Mouse (Mus musculus) heart, adult 11 months (tissue): ENCODE measurements at regions not wholly inside any gene's neighbourhood (a gene's known extent, or its start where the extent isn't known, plus 50 kb on each side); places are given as distances from the start of the nearest gene placed in this dataset.

Experiments used
- DNase-seq: peaks from one replicate; pipeline ENCODE4 v3.0.0; 2022

DNA sequence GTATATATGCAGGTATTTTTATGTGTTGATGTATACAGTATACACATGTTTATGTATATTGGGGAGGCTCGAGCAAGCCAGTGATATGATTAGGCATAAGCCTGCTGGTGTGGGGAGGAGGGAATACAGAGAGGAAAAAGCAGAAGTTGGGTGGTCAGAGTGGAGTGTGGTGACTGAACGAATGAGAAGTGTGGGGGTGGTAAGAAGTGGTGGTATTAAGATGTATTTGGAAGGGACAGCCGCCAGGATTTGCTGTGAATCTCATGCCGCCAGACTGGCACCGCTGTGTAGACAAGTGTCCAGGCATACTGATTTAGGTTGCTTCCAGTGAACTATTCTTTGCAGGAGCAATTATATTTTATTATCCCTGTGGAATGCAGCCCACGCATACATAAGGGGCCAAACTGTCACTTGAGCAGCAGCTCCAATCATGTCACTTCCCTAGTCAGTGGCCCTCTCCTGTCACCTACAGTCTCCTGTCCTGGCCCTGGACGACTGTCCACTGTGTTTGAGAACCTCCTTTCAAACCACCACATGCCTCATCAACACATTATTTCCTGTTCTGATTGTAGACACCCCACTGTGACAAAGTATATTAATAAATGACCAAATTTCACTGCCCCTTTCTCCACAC lies 101.9 kb upstream of the Tmc3 start:
- peak; percentile 83 for DNase-seq

GRCm38 (mm10) chr7:83486156-83486750 lies 98.5 kb upstream of the Tmc3 start:
- peak; percentile 34 for DNase-seq

DNA sequence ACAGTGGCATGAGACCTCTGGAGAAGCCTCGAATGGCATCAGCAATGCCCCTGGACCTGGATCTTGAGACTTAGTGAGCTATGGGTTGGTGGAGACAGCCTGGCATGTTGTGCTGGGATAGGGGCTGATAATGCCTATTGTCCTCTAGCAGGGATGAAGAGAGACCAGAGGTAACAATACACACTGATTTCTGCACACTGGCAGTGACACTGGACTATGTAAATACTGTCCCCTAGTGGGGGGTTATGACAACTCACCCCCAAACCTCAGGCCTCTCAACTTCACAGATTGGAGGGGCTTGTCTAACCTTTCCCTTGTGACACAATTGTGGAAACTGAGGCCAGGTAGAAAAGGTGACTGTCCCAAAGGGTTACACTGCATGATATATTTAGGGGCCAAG lies 94.9 kb upstream of the Tmc3 start:
- peak; percentile 73 for DNase-seq

- DNase-seq = peak; percentile 73
These were observed 79.6 kb upstream of the Tmc3 start for GRCm38 (mm10) chr7:83504996-83505645.

- DNase-seq = peak; percentile 25
These were observed 68.4 kb upstream of the Tmc3 start for GRCm38 (mm10) chr7:83516295-83516694.

DNA sequence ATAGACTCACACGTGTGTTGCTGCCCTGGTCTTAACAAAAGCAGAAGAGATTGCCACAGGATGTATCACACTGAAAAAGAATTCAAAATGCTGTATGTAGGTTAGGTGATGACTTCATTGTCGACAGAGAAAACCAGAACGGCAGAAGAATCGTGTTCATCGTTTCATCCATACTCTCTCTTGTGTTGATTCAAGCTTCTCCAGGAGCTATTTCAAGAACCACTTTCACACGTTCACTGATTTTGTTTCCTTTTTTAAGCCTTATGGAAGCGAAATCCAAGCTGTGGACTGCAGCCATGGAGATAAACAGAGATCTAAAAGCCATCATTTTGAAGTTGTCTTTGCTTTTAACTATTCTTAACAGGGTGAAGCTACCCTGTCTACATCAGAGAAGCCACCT lies 63.2 kb upstream of the Tmc3 start:
- no peak for DNase-seq
